In the genomic region with DNA sequence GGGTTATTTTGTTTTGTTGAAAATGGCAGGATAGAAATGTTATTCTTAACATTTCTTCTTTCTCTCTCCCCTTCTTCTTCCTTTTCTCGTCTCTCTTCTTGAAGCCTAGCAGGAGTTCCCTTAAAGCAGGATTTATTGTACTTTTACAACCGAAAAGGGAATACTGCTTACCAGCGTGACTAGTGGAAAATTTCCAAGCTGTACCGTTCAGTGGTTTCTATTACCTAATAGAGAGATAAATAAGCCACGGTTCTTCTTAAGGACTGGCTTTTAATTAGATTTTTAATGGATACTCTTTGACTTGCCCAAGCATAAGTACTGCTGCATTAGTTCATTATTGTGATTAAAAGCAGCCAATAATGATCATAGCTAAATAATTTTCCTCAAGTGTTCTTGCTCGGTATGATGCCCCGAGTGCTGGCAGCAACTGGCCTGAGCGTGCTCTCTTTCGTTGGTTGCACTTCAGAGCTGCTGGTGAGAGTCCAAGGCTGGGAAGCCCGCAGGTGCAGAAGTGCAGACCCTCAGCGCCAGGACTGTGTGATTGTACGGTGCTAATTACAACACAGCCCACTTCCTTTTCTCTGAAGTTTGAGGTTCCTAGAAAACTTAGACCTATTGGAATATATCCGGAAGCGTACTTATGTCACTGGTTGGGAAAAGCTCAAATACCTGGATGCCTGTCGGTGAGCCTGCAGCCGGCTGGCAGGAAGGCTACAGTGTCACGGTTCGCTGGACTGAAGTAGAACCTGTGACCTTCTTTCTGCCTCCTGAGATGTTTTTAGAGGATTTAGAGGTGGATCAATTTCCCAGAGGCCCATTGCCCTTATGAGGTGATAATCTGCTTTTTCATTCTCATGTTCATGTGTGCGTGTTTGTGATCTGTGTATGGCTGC, we compare ENCODE assay signal across 13 mouse cellular contexts.
A peak's percentile ranks its signal among the peaks of the same experiment; 100 is the strongest.
DNase-seq lines count a peak whose midpoint lies in the region; ATAC-seq and TF ChIP-seq lines count a peak whose summit lies in the region.
"Had no signal": no experiment of that assay in that cellular context is flagged by ENCODE, and none has a peak within 500 bp of the region (broad histone marks: within the 10 kb centered on the region; RNA-seq: fewer than 3 reads in every experiment).

No protein-coding gene starts in this region.

- no peak overlapping the region for H3K4me3 ChIP-seq in hindbrain, postnatal 0 days (ENCODE audit: low read length)
- no peak overlapping the region for H3K4me3 ChIP-seq in hindbrain, embryonic 12.5 days
- H3K4me3 ChIP-seq in limb, embryonic 14.5 days (replicated peaks; ENCODE audit: low read length), result no peak overlapping the region
- H3K4me3 ChIP-seq: heart, adult 2 months; myocyte; stomach, embryonic 15.5 days had no signal

- ATAC-seq in hindbrain, postnatal 0 days, result no peak
- no peak for ATAC-seq in hindbrain, embryonic 12.5 days (ENCODE audit: low FRiP score)
- ATAC-seq in limb, embryonic 14.5 days (ENCODE audit: low FRiP score, low read depth), result peak; percentile 14; the same call in 1 of the 2 replicates
- no peak for ATAC-seq in activated CD4-positive, CD25-positive, alpha-beta regulatory T cell, adult 4 months

- TF ChIP-seq POLR2A in limb, embryonic 14.5 days (IDR thresholded peaks at IDR 0.05; ENCODE audit: borderline replicate concordance, extremely low read depth, insufficient read depth, insufficient read length), result no peak

- 59% methylated on average over 19 of the region's 19 CpGs for WGBS in hindbrain, postnatal 0 days
- WGBS in hindbrain, embryonic 12.5 days, result 82% methylated on average over 19 of the region's 19 CpGs
- WGBS in limb, embryonic 14.5 days, result 39% methylated on average over 19 of the region's 19 CpGs

- H3K27ac ChIP-seq in hindbrain, postnatal 0 days, result no peak overlapping the region
- no peak overlapping the region for H3K27ac ChIP-seq in hindbrain, embryonic 12.5 days
- no peak overlapping the region for H3K27ac ChIP-seq in limb, embryonic 14.5 days (replicated peaks; ENCODE audit: low read depth, low read length)
- H3K27ac ChIP-seq: heart, adult 2 months; stomach, embryonic 15.5 days had no signal

- DNase-seq in hindbrain, postnatal 0 days (ENCODE audit: low spot score), result peak; percentile 32
- DNase-seq in cerebellum, postnatal 25 days, result peak; percentile 46 to 49
- peak; percentile 35 for DNase-seq in kidney, adult 8-10 months
- peak; percentile 56 for DNase-seq in limb, embryonic 14.5 days (ENCODE audit: low spot score)
- no peak for DNase-seq in embryo, embryonic 9.5 days (ENCODE audit: extremely low spot score)
- DNase-seq: heart, adult 2 months; lung, embryonic 14.5 days; thymus, postnatal 4 days had no signal

- H3K4me2 ChIP-seq in hindbrain, postnatal 0 days (ENCODE audit: low read depth, low read length), result no peak overlapping the region
- H3K4me2 ChIP-seq in hindbrain, embryonic 12.5 days (replicated peaks), result no peak overlapping the region
- H3K4me2 ChIP-seq in limb, embryonic 14.5 days (replicated peaks; ENCODE audit: low read depth, low read length, severe bottlenecking), result no peak overlapping the region
- H3K4me2 ChIP-seq: lung, embryonic 14.5 days; stomach, embryonic 15.5 days had no signal

- TF ChIP-seq CTCF in hindbrain, postnatal 0 days (IDR thresholded peaks at IDR 0.05; ENCODE audit: low read depth), result no peak

- no peaks in the 10 kb centered on the region for H3K27me3 ChIP-seq in hindbrain, postnatal 0 days (ENCODE audit: insufficient read depth, low read length)
- H3K27me3 ChIP-seq in hindbrain, embryonic 12.5 days, result no peaks in the 10 kb centered on the region; the same call in none of the 2 replicates
- no peaks in the 10 kb centered on the region for H3K27me3 ChIP-seq in limb, embryonic 14.5 days (ENCODE audit: control insufficient read depth, insufficient read depth, low read length)
- H3K27me3 ChIP-seq: megakaryocyte, embryonic 14.5 days; stomach, embryonic 15.5 days had no signal

- H3K36me3 ChIP-seq in hindbrain, postnatal 0 days (ENCODE audit: insufficient read depth, low read length), result no peaks in the 10 kb centered on the region
- H3K36me3 ChIP-seq in hindbrain, embryonic 12.5 days, result no peaks in the 10 kb centered on the region
- H3K36me3 ChIP-seq in limb, embryonic 14.5 days (ENCODE audit: control insufficient read depth, insufficient read depth, low read length), result no peaks in the 10 kb centered on the region
- H3K36me3 ChIP-seq: stomach, embryonic 15.5 days had no signal

- no peak overlapping the region for H3K9ac ChIP-seq in hindbrain, postnatal 0 days (replicated peaks; ENCODE audit: low read length)
- H3K9ac ChIP-seq in hindbrain, embryonic 12.5 days, result no peak overlapping the region
- H3K9ac ChIP-seq in limb, embryonic 14.5 days (ENCODE audit: low read depth, low read length, severe bottlenecking), result no peak overlapping the region
- H3K9ac ChIP-seq: lung, embryonic 14.5 days; stomach, embryonic 15.5 days had no signal

- no peaks in the 10 kb centered on the region for H3K4me1 ChIP-seq in hindbrain, postnatal 0 days (ENCODE audit: insufficient read depth, low read length)
- 0 out of 2 replicates have a peak, but pooled peaks cover 2% of the 10 kb centered on the region for H3K4me1 ChIP-seq in hindbrain, embryonic 12.5 days
- peaks cover 26% of the 10 kb centered on the region for H3K4me1 ChIP-seq in limb, embryonic 14.5 days (ENCODE audit: control insufficient read depth, insufficient read depth, low read length)
- H3K4me1 ChIP-seq: megakaryocyte, embryonic 14.5 days; stomach, embryonic 15.5 days had no signal

- no peaks in the 10 kb centered on the region for H3K9me3 ChIP-seq in hindbrain, postnatal 0 days (ENCODE audit: low read length)
- no peaks in the 10 kb centered on the region for H3K9me3 ChIP-seq in hindbrain, embryonic 12.5 days (replicated peaks)
- no peaks in the 10 kb centered on the region for H3K9me3 ChIP-seq in limb, embryonic 14.5 days (ENCODE audit: control insufficient read depth, low read length)
- H3K9me3 ChIP-seq: stomach, embryonic 15.5 days had no signal
